Mouse (Mus musculus) ES-E14 (cell line): ENCODE data around the gene Slc35b4.

Experiments used
- CHD2 ChIP-seq: IDR thresholded peaks from 2 replicates; pipeline ENCODE4 v1.6.1; 2014; ENCODE audit warnings: mild to moderate bottlenecking, low read depth, low read length, inconsistent platforms
- HCFC1 ChIP-seq: IDR thresholded peaks from 2 replicates; pipeline ENCODE4 v1.6.1; 2012; ENCODE audit warnings: low read length, inconsistent platforms, borderline replicate concordance; ENCODE audit not compliant: insufficient read depth
- MAFK ChIP-seq: IDR thresholded peaks from 2 replicates; pipeline ENCODE4 v1.6.1; 2014; ENCODE audit warnings: mild to moderate bottlenecking, low read depth, low read length, inconsistent platforms; ENCODE audit not compliant: insufficient read depth

- TF ChIP-seq HCFC1 (no peak), CHD2 (no peak), MAFK (no peak)
Measured at GRCm38 (mm10) chr6:34142931-34143330, 34.0 kb downstream of the Slc35b4 start.
